Mouse (Mus musculus) forebrain, embryonic 16.5 days (tissue): ENCODE results near the gene Egf. TPM values are rescaled to one million over a fixed set of nuclear protein-coding genes. Genes with fewer than 3 reads are reported as not detected.
"Not testable (repeated sequence)": the region's sequence is repeated elsewhere in the genome, so short reads cannot be mapped to it uniquely, and the experiment has no call there.

Source experiments
- ATAC-seq: fragments of 200-750 bp; cut with Nextera tagmentation; 2 replicates; pipeline ENCODE4 v1.8.0; 2017; ENCODE audit warnings: mild to moderate bottlenecking, moderate library complexity
- H3K27ac ChIP-seq: fragments of 300-500 bp; sonication (generic); 2 replicates; pipeline ENCODE4 v1.5.1; 2014; ENCODE audit warnings: low read length, control low read depth
- H3K27me3 ChIP-seq: fragments of 300-500 bp; sonication (generic); replicated peaks from 2 replicates; pipeline ENCODE4 v1.6.1; 2014; ENCODE audit warnings: low read length; ENCODE audit not compliant: control insufficient read depth, insufficient read depth
- H3K36me3 ChIP-seq: fragments of 300-500 bp; sonication (generic); 2 replicates; pipeline ENCODE4 v1.6.1; 2014; ENCODE audit not compliant: control insufficient read depth, insufficient read depth
- H3K4me1 ChIP-seq: fragments of 300-500 bp; sonication (generic); replicated peaks from 2 replicates; pipeline ENCODE4 v1.6.1; 2014; ENCODE audit warnings: low read length; ENCODE audit not compliant: control insufficient read depth, insufficient read depth
- H3K4me2 ChIP-seq: fragments of 300-500 bp; sonication (generic); 2 replicates; pipeline ENCODE4 v1.6.1; 2014; ENCODE audit warnings: mild to moderate bottlenecking, low read length, control low read depth
- H3K4me3 ChIP-seq: fragments of 300-500 bp; sonication (generic); replicated peaks from 2 replicates; pipeline ENCODE4 v1.5.1; 2014; ENCODE audit warnings: mild to moderate bottlenecking, low read length, control low read depth
- H3K9ac ChIP-seq: fragments of 300-500 bp; sonication (generic); replicated peaks from 2 replicates; pipeline ENCODE4 v1.6.1; 2014; ENCODE audit warnings: low read depth, low read length, control low read depth
- H3K9me3 ChIP-seq: fragments of 300-500 bp; sonication (generic); 2 replicates; pipeline ENCODE4 v1.6.1; 2016; ENCODE audit warnings: low read length; ENCODE audit not compliant: control insufficient read depth
- WGBS: fragments of 180-500 bp; shearing (Covaris S2); extraction: QIAGEN DNeasy Blood & Tissue Kit; methylation state at CpG from one replicate; pipeline ENCODE4 v1.1.7; 2014; 5-methylcytosine and 5-hydroxymethylcytosine counted together
- polyA plus RNA-seq: library from polyadenylated mRNA; unstranded; fragments of >200 nt; fragmentation: Nextera tagmentation; extraction: Ambion mirVana; gene quantifications from 2 replicates; pipeline ENCODE4 v1.2.1, GENCODE M21; 2015

The Egf gene
- polyA plus RNA-seq, 1 experiment from 2014 or later = 3.0 TPM

- Histone ChIP-seq H3K9me3 (0 out of 2 replicates have a peak, but pooled peaks cover 2% of the 10 kb centered on the region), H3K27me3 (no peaks in the 10 kb centered on the region), H3K4me1 (no peaks in the 10 kb centered on the region), H3K36me3 (no peaks in the 10 kb centered on the region), H3K4me2 (no peak overlapping the region), H3K27ac (no peak overlapping the region), H3K9ac (no peak overlapping the region), H3K4me3 (no peak overlapping the region)
- 84% methylated on average over 10 of the region's 10 CpGs for WGBS
- ATAC-seq = no peak
These were observed 12.1 kb upstream of the Egf start for GRCm38 (mm10) chr3:129766971-129767794.

- H3K36me3 ChIP-seq = no peaks in the 10 kb centered on the region
- H3K27me3 ChIP-seq = no peaks in the 10 kb centered on the region
- H3K4me1 ChIP-seq = no peaks in the 10 kb centered on the region
- H3K27ac ChIP-seq = no peak overlapping the region
- H3K4me3 ChIP-seq = no peak overlapping the region
- no peak overlapping the region for H3K4me2 ChIP-seq
- no peak overlapping the region for H3K9ac ChIP-seq
- H3K9me3 ChIP-seq = 0 out of 2 replicates have a peak, but pooled peaks cover 2% of the 10 kb centered on the region
- ATAC-seq = no peak
- 79% methylated on average over 4 of the region's 4 CpGs for WGBS
These were observed 11.0 kb upstream of the Egf start for GRCm38 (mm10) chr3:129766106-129766505.

DNA sequence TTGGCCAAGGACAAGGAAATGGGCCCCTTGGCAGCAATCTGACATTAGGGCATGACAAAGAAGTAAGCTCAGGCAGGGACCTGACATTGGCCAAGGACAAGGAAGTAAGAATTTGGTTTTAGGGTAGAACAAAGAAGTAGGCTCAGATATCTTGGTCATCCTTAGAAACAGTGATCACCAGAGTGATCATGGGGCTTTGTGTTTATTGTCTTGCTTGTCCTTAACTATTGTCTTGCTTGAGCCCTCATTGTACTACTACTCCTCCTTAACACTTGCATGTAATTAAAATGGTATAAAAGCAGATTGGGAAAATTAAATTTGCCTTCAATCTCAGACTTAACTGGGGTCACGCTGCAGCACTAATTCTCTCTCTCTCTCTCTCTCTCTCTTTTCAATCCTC, 2.5 kb upstream of the Egf start:
- WGBS = 88% methylated on average over 1 of the region's 1 CpGs
- H3K27me3 ChIP-seq, H3K27ac ChIP-seq, H3K36me3 ChIP-seq, H3K4me3 ChIP-seq, H3K9me3 ChIP-seq, H3K9ac ChIP-seq, H3K4me2 ChIP-seq, H3K4me1 ChIP-seq, ATAC-seq: not testable (repeated sequence)

GRCm38 (mm10) chr3:129744803-129745202, 10.3 kb downstream of the Egf start:
- no peak overlapping the region for H3K4me3 ChIP-seq
- H3K9ac ChIP-seq = no peak overlapping the region
- ATAC-seq = no peak
- no peaks in the 10 kb centered on the region for H3K27me3 ChIP-seq
- H3K4me2 ChIP-seq = no peak overlapping the region
- WGBS = 53% methylated on average over 8 of the region's 8 CpGs
- no peak overlapping the region for H3K27ac ChIP-seq
- no peaks in the 10 kb centered on the region for H3K36me3 ChIP-seq
- no peaks in the 10 kb centered on the region for H3K4me1 ChIP-seq
- no peaks in the 10 kb centered on the region for H3K9me3 ChIP-seq

GRCm38 (mm10) chr3:129742781-129743180, 12.3 kb downstream of the Egf start:
- 80% methylated on average over 6 of the region's 6 CpGs for WGBS
- Histone ChIP-seq H3K36me3 (no peaks in the 10 kb centered on the region), H3K27me3 (no peaks in the 10 kb centered on the region), H3K9ac (no peak overlapping the region), H3K27ac (no peak overlapping the region), H3K4me1 (peaks cover 2% of the 10 kb centered on the region; the same call in 1 of the 2 replicates), H3K4me3 (no peak overlapping the region), H3K9me3 (no peaks in the 10 kb centered on the region), H3K4me2 (no peak overlapping the region)
- no peak for ATAC-seq

DNA sequence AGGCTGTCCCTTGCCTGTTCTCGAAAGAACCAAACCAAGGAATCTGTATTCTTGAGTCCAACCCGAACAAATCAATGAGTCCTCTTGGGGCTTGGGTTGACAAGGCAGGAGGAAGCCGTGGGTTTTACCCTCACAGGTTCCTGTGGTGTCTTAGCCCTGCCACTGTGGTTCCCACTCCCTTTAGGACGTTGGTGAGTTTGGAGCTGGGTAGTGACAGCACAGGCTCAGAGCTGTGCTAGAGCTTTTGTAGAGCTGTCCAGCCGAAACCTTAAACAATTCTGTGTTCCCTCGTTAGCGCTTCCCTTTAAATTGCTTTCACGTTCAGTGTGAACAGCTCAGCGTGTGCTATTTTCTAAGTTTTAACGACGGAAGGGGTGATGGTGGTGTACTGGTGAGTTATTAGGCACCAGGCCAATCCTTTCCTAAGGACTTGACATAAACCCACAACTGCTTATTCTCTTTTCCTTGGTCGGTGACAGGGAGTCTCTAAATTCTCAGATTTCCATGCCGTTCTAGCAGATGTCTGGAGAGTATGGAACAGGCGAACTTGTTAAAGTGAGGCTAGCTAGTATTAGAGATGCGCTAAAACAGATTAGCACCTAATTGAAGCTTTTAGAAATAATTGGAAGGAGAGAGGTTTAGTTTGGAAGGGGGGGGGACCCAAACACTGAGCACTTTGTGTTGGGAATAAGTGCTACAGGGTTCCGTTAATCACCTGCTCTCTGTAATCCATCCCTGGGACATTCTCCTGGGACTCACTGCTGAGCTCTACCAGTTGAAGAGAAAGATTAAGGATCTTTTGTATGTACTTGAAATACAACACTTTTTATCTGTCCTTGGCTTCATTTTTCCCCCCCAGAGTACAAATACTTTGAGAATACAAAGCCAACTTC, 16.6 kb downstream of the Egf start:
- Histone ChIP-seq H3K4me1 (peaks cover 2% of the 10 kb centered on the region; the same call in 1 of the 2 replicates), H3K36me3 (no peaks in the 10 kb centered on the region), H3K9ac (no peak overlapping the region), H3K4me3 (no peak overlapping the region), H3K27me3 (no peaks in the 10 kb centered on the region), H3K9me3 (no peaks in the 10 kb centered on the region), H3K4me2 (no peak overlapping the region), H3K27ac (no peak overlapping the region)
- 20% methylated on average over 16 of the region's 16 CpGs for WGBS
- ATAC-seq = peak; percentile 52

DNA sequence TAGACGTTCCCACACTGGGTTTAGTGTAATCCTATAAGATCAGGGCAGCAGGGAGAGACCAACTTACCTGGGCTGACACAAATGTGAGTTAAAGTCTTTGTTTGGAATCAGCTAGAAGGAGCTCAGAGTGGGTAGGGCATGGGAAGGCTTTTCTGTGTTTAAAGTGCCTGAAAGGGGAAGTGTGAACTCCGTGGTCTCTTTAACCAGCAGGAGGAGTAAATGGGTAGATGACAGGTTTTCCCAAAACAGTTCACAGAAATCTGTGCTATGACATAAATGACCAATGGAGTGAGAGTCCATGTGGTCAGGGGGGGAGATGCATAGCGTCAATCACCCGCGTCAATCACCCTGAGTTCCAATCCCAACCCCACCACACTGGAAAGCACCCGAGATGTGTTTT, 23.5 kb downstream of the Egf start:
- Histone ChIP-seq H3K9ac (no peak overlapping the region), H3K9me3 (no peaks in the 10 kb centered on the region), H3K36me3 (no peaks in the 10 kb centered on the region), H3K4me1 (no peaks in the 10 kb centered on the region), H3K4me3 (no peak overlapping the region), H3K27me3 (0 out of 2 replicates have a peak, but pooled peaks cover 2% of the 10 kb centered on the region), H3K27ac (no peak overlapping the region), H3K4me2 (no peak overlapping the region)
- no peak for ATAC-seq
- 78% methylated on average over 6 of the region's 6 CpGs for WGBS

- no peak overlapping the region for H3K27ac ChIP-seq
- 31% methylated on average over 8 of the region's 8 CpGs for WGBS
- no peak for ATAC-seq
These were observed 24.7 kb downstream of the Egf start for GRCm38 (mm10) chr3:129730426-129730825.

DNA sequence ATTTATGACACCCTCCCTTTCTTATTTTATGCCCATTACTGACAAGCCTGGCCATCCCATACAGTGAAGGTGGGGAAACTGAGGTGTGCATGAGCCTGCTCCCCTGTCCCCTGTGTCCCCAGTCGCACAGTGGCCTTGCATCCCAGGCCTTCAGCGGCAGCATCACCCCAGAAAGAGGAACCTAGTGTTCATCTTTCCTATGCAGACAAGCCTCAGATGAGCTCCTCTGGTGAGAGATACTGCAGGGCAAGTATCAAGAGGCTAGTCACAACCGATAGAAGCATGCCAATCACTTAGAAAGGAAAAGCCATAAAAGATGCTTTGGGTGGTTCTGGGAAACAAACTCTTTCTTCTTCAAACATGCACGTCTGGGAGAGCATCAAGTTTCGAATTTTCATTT, 25.2 kb downstream of the Egf start:
- 83% methylated on average over 5 of the region's 5 CpGs for WGBS
- ATAC-seq = no peak
- H3K9ac ChIP-seq = no peak overlapping the region

More at GRCm38 (mm10) chr3:129730426-129730825, 24.7 kb downstream of the Egf start:
- Histone ChIP-seq H3K27me3 (0 out of 2 replicates have a peak, but pooled peaks cover 2% of the 10 kb centered on the region), H3K9ac (no peak overlapping the region), H3K4me3 (no peak overlapping the region), H3K9me3 (no peaks in the 10 kb centered on the region), H3K4me2 (no peak overlapping the region), H3K36me3 (no peaks in the 10 kb centered on the region), H3K4me1 (no peaks in the 10 kb centered on the region)

More for the DNA sequence above, 25.2 kb downstream of the Egf start:
- Histone ChIP-seq H3K4me3 (no peak overlapping the region), H3K4me2 (no peak overlapping the region), H3K9me3 (no peaks in the 10 kb centered on the region), H3K4me1 (no peaks in the 10 kb centered on the region), H3K27ac (no peak overlapping the region), H3K27me3 (0 out of 2 replicates have a peak, but pooled peaks cover 2% of the 10 kb centered on the region), H3K36me3 (no peaks in the 10 kb centered on the region)
